Mouse (Mus musculus) heart, embryonic 10.5 days (tissue): ENCODE measurements around the gene Nek9. TPM values are rescaled to one million over a fixed set of nuclear protein-coding genes. Genes with fewer than 3 reads are reported as not detected.

Experiments
- DNase-seq: peaks from one replicate; pipeline ENCODE4 v3.0.0-alpha.2; 2017; ENCODE audit warnings: low spot score
- H3K27ac ChIP-seq: fragments of 300-500 bp; sonication (generic); 2 replicates; pipeline ENCODE4 v1.5.1; 2016; ENCODE audit warnings: mild to moderate bottlenecking
- H3K27me3 ChIP-seq: fragments of 300-500 bp; sonication (generic); 2 replicates; pipeline ENCODE4 v1.6.1; 2016; ENCODE audit warnings: mild to moderate bottlenecking; ENCODE audit not compliant: poor library complexity, insufficient read depth, severe bottlenecking
- H3K36me3 ChIP-seq: fragments of 300-500 bp; sonication (generic); 2 replicates; pipeline ENCODE4 v1.6.1; 2016; ENCODE audit warnings: mild to moderate bottlenecking, moderate library complexity
- H3K4me1 ChIP-seq: fragments of 300-500 bp; sonication (generic); 2 replicates; pipeline ENCODE4 v1.6.1; 2016; ENCODE audit warnings: mild to moderate bottlenecking
- H3K4me3 ChIP-seq: fragments of 300-500 bp; sonication (generic); 2 replicates; pipeline ENCODE4 v1.5.1; 2016; ENCODE audit warnings: mild to moderate bottlenecking, moderate library complexity
- H3K9me3 ChIP-seq: fragments of 300-500 bp; sonication (generic); 2 replicates; pipeline ENCODE4 v1.6.1; 2016; ENCODE audit warnings: mild to moderate bottlenecking, moderate library complexity
- WGBS: fragments of 180-500 bp; shearing (Covaris S2); methylation state at CpG from one replicate; pipeline ENCODE4 v1.1.7; 2016; 5-methylcytosine and 5-hydroxymethylcytosine counted together
- polyA plus RNA-seq: library from polyadenylated mRNA; unstranded; fragments of >200 nt; fragmentation: Nextera tagmentation; extraction: Ambion mirVana; gene quantifications from 2 replicates; pipeline ENCODE4 v1.2.1, GENCODE M21; 2016

Nek9 gene
- polyA plus RNA-seq, 1 experiment from 2014 or later = 24.3 TPM

DNA sequence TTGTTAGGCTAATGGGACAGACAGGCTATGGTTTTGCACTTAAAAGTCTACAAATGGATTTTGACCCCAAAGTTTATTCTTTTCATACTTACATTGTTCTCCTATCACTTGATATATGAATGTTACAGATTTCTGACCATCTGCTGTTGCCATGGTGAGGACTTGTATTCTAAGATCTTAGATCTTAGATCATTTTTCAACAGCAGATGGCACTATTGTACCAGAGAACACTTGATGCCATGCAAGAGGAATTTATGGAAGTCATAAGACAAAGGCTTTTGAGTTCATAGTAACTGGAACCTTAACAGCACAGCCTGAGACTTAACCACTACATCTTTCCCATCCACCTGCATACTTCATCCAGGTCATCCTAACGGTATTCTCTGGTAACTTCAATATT lies 2.0 kb upstream of the Nek9 start:
- no peak overlapping the region for H3K27ac ChIP-seq
- H3K27me3 ChIP-seq = no peaks in the 10 kb centered on the region
- no peak overlapping the region for H3K4me3 ChIP-seq
- no peaks in the 10 kb centered on the region for H3K9me3 ChIP-seq
- peaks cover 22% of the 10 kb centered on the region; the same call in 1 of the 2 replicates for H3K4me1 ChIP-seq
- peaks cover 30% of the 10 kb centered on the region for H3K36me3 ChIP-seq
- WGBS = 57% methylated on average over 1 of the region's 1 CpGs
- DNase-seq = no peak

DNA sequence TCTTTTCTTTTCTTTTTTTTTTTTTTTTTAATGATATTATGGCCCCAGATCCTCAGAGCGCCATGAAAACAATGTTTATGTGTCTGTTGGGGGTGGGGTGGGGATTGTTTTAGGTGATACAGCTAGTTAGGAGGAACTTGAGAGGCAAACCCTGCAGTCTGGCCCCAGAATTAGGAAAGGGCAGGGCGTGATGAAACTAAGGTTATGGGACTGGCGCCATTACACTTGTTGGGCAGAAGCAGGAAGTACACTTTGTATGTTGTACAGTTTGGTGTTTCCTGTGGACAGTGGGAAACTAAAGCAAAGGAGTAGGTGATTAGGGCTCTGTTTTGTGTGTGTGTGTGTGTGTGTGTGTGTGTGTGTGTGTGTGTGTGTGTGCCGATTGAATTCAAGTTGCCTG lies 785 bp upstream of the Nek9 start:
- no peak for DNase-seq
- Histone ChIP-seq H3K27ac (peak overlapping the region; percentile 99; the same call in 1 of the 2 replicates), H3K4me3 (peak overlapping the region; percentile 99), H3K4me1 (peaks cover 19% of the 10 kb centered on the region; the same call in 1 of the 2 replicates), H3K36me3 (peaks cover 39% of the 10 kb centered on the region), H3K9me3 (no peaks in the 10 kb centered on the region), H3K27me3 (no peaks in the 10 kb centered on the region)
- 45% methylated on average over 4 of the region's 4 CpGs for WGBS

DNA sequence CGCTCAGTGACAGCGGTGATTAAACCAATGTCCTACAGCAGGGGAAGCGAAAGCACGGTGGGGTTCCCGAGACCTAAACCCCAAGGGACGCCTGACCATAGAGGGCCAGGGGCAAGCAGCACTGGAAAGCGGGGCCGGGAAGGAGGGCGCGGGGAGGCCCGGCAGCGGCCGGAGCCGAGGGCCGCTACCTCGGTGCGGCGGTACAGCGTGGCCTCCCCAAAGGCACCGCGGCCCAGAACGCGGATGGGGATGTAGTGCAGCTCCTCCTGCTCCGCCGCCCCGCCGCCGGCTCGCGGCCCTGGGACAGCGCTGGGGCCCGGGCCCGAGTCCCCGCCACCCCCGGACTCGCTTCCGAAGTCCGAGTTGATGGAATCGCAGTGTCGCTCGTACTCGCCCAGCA lies 347 bp downstream of the Nek9 start:
- H3K36me3 ChIP-seq = peaks cover 39% of the 10 kb centered on the region
- H3K9me3 ChIP-seq = no peaks in the 10 kb centered on the region
- H3K27me3 ChIP-seq = no peaks in the 10 kb centered on the region
- peak overlapping the region; percentile 99 for H3K4me3 ChIP-seq
- DNase-seq = peak; percentile 77
- H3K27ac ChIP-seq = peak overlapping the region; percentile 99
- peaks cover 16% of the 10 kb centered on the region; the same call in 1 of the 2 replicates for H3K4me1 ChIP-seq
- under 1% methylated on average over 41 of the region's 42 CpGs for WGBS

DNA sequence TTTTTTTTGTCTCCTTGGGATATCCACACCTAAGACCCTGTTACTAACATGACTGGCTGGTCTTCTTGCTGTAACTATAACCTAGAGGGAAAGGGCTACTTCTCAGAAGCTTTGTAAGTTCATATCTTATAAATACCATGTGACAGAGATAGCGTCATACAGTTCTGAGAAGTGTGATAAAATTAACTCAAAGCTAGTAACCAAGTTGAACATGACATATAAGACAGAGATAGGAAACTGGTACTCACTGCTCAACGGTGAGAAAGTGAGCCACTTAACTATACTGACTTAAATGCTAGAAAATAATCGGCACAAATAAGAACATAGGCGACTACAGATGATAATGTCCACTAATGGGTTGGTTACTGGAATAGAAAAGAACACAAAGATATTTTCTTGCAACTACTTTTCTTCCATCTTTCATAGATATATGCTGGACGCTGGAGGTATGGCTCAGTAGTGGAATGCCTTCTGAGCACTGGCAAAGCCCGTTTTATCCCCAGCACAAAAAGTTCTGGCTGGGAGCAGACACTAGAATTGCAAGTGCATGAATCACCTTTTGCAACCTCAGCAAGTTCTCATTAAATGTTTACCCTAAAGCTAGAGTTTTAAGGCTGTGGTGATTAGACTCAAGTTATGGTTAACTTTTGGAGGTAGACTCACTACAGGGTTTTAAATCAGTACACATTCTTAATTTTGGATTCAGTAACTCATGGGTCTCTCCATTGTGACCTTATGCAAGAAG lies 1.4 kb downstream of the Nek9 start:
- peaks cover 41% of the 10 kb centered on the region for H3K36me3 ChIP-seq
- WGBS = 74% methylated on average over 6 of the region's 6 CpGs
- H3K4me3 ChIP-seq = peak overlapping the region; percentile 99
- no peak for DNase-seq
- no peaks in the 10 kb centered on the region for H3K27me3 ChIP-seq
- peaks cover 16% of the 10 kb centered on the region; the same call in 1 of the 2 replicates for H3K4me1 ChIP-seq
- H3K9me3 ChIP-seq = no peaks in the 10 kb centered on the region
- H3K27ac ChIP-seq = no peak overlapping the region

DNA sequence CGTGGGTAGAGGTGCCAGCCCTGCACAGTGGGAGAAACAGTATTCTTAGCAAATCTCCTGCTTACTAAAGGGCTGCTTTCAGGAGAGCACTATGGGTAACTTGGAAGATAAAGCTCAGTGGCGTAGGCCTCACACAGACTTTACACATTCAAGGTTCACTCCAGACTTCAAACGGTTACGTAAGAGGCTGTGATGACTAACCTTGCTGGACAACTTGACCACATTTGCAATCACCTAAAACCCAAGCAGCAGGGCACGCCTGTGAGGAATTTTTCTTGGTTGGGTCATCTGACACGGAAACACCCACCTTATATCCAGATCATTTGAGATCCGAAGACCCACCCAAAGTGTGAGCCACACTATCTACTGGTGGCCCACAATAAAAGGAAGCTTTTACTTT lies 9.0 kb downstream of the Nek9 start:
- no peak for DNase-seq
- Histone ChIP-seq H3K36me3 (peaks cover 78% of the 10 kb centered on the region), H3K4me1 (no peaks in the 10 kb centered on the region), H3K4me3 (no peak overlapping the region), H3K27me3 (no peaks in the 10 kb centered on the region), H3K27ac (no peak overlapping the region), H3K9me3 (no peaks in the 10 kb centered on the region)
- WGBS = 91% methylated on average over 7 of the region's 7 CpGs

DNA sequence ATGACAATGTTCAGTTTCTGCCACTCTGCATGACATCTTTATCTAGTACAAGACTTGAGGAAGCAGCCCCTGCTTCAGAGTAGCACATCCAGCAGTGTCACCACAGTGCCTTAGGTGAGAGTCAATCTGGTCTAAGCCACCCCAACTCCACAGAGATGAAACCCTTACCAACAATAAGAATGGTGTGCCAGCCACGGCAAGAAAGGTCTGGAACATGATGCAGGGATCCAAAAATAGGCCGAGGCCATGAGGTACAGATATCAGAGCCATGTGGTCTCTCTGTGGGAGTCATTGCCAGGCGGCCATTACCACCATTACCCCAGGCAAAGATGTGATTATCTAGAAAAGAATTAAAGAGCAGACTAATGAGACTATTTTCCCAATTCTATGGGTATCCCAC lies 30.5 kb downstream of the Nek9 start:
- WGBS = 66% methylated on average over 3 of the region's 3 CpGs
- peaks cover 6% of the 10 kb centered on the region; the same call in 1 of the 2 replicates for H3K4me1 ChIP-seq
- no peak overlapping the region for H3K27ac ChIP-seq
- peak; percentile 55 for DNase-seq
- H3K4me3 ChIP-seq = no peak overlapping the region
- H3K27me3 ChIP-seq = no peaks in the 10 kb centered on the region
- no peaks in the 10 kb centered on the region for H3K9me3 ChIP-seq
- H3K36me3 ChIP-seq = peaks cover 98% of the 10 kb centered on the region

DNA sequence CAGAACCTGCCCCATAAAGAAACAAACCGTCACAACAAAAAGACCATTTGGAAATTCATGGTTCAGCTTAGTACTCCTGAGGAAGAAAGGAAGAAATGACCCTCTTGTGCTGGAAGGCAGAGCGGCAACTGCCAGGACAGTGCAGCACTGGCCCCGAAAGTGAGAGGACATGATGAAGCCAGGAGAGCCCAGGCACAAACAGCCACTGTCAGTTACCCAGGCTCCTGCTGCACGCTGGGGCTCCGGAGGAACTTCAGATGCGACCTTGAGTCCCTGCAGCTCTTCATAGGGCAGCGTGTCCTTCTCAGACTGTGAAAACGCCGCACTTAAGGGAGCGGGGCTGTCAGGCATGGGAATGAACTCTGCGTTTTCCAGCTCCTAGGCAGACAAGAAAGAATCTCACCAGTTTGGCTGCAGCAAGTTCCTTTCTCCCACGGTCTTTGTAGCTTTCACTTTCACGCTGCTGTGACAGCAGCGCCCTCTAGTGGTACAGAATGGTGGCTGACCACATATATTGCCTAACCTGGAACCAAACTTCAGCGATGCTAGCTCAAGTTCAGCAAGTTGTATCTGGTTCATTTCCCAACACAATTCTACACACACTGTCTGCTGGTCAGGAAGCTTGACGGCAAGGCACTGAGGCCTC lies 33.8 kb downstream of the Nek9 start:
- Histone ChIP-seq H3K4me3 (peak overlapping the region; percentile 30; the same call in 1 of the 2 replicates), H3K27me3 (no peaks in the 10 kb centered on the region), H3K9me3 (no peaks in the 10 kb centered on the region), H3K4me1 (peaks cover 6% of the 10 kb centered on the region; the same call in 1 of the 2 replicates), H3K27ac (peak overlapping the region; percentile 47; the same call in 1 of the 2 replicates), H3K36me3 (peaks cover 98% of the 10 kb centered on the region)
- 44% methylated on average over 16 of the region's 16 CpGs for WGBS
- DNase-seq = peak; percentile 84

DNA sequence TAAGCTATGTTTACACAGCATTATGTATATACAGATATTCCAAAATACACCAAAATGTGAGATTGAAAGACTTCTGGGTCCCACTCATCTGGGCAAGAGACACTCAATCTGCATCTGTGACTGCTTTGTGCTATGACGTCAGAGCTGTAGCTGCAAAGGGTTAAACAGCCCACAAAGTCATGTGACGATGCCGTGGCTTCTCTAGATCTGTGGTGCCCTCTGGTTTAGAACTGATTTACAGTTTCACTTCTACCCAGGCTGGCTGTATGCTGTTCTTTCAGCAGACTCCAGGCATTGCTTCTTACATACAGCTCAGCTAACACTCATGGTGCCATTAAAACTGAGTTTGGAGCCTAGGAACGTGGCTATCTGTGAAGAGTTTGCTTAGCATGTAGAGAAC lies 34.4 kb downstream of the Nek9 start:
- no peak for DNase-seq
- WGBS = 82% methylated on average over 4 of the region's 4 CpGs
- Histone ChIP-seq H3K4me1 (peaks cover 6% of the 10 kb centered on the region; the same call in 1 of the 2 replicates), H3K27ac (no peak overlapping the region), H3K9me3 (no peaks in the 10 kb centered on the region), H3K36me3 (peaks cover 98% of the 10 kb centered on the region), H3K27me3 (no peaks in the 10 kb centered on the region), H3K4me3 (no peak overlapping the region)

DNA sequence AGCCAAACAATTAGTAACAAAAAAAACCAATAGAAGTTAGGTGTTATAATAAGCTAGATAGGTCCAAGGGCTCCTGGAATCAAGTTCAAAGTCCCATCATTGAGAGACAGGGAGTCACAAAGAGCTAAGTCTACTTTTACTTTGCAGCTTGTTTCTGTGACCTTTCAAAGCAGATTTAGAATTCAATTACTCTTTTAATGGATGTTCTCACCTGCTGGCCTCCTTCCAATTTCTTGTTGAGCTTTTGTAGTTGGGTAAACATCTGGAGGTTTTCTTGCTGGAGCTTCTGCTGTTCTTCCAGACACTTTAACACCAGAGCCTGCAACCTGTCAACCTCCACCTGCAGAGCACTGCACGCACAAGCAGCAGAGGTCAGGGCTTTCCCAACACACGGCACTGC lies 35.9 kb downstream of the Nek9 start:
- Histone ChIP-seq H3K36me3 (peaks cover 92% of the 10 kb centered on the region), H3K27me3 (no peaks in the 10 kb centered on the region), H3K4me1 (peaks cover 6% of the 10 kb centered on the region; the same call in 1 of the 2 replicates), H3K4me3 (no peak overlapping the region), H3K27ac (no peak overlapping the region), H3K9me3 (no peaks in the 10 kb centered on the region)
- 61% methylated on average over 2 of the region's 2 CpGs for WGBS
- DNase-seq = no peak

DNA sequence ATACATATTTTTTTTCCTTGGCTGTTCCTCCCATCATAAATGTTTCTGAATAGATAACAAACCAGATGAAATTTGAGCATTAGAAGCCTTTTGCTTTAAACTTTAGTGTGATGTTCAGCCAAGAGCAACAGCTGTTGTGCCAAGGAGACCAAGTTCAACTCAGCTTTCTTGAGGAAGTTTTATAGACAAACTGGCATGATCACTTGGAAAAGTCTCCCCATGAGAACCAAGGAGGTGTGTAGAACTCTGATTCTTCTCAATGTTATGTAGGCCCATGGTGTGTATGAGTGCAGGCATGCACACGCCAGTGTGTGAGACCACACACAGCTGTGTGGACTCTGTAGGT lies 40.4 kb downstream of the Nek9 start:
- WGBS = 91% methylated on average over 1 of the region's 1 CpGs
- no peak overlapping the region for H3K27ac ChIP-seq
- DNase-seq = no peak
- H3K4me3 ChIP-seq = no peak overlapping the region
- H3K27me3 ChIP-seq = no peaks in the 10 kb centered on the region
- H3K36me3 ChIP-seq = peaks cover 50% of the 10 kb centered on the region
- 0 out of 2 replicates have a peak, but pooled peaks cover 6% of the 10 kb centered on the region for H3K9me3 ChIP-seq
- 0 out of 2 replicates have a peak, but pooled peaks cover 5% of the 10 kb centered on the region for H3K4me1 ChIP-seq

DNA sequence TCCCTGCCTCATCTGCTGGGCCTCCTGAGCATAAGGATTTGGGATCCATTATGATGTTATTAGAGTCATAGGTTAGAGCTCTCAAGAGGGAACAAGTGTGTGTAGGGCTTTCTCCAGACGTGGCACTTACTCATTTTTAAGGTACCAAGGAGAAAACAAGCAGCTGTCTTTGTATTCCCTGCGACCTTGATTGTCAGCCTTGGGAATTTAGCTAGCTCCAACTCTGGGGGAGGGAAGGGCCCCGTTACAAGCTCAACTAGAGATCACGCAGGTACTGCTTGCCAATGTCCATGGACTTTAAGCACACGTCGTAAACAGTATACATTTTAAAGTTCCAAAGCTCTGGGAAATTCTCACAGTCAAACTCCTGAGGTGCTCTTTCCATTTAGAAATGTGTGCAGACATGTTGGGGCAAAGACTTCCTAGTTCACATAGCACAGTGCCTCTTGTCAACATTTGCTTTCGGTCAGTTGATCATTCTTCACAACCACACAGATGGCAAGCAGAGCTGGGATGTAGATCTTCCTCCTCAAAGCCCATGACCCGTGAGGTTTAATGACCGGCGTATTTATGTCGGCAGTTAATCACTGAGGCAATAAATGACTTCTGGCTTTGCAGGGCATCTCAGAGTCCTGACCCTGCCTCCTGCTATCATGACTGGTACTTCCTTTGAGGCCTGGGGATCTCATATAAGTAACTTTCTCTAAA lies 40.9 kb downstream of the Nek9 start:
- Histone ChIP-seq H3K36me3 (peaks cover 47% of the 10 kb centered on the region), H3K4me1 (0 out of 2 replicates have a peak, but pooled peaks cover 5% of the 10 kb centered on the region), H3K9me3 (0 out of 2 replicates have a peak, but pooled peaks cover 6% of the 10 kb centered on the region), H3K27me3 (no peaks in the 10 kb centered on the region), H3K27ac (no peak overlapping the region), H3K4me3 (no peak overlapping the region)
- 86% methylated on average over 11 of the region's 11 CpGs for WGBS
- DNase-seq = peak; percentile 51

DNA sequence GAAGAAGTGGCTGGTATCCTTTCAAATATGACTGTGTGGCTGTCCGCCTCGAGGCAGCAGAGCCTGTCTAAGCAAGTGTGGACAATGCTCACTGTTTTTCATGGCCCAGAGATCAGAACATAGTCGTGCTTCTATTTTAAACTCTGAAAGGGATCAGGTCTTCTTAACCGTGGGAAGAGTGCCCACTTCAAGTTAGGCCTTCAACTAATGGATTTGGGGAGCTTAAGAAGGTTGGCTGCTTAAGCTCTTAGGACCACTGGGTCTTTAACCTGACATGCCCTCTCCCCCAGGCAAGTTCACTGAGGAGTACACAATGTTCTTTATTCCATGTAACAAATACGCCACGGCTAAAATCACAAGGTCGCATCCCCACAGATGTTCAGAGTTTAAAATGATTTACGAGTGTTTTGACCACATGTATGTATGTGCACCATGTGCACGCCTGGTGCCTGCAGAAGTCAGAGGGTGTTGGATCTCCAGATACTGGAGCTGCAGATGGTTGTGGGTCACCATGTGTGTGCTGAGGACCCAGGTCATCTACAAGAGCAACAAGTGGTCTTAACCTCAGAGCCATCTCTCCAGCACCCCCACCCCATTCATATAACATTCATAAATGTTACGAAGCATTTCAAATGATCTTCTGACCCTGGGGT lies 41.7 kb downstream of the Nek9 start:
- no peak for DNase-seq
- Histone ChIP-seq H3K36me3 (peaks cover 40% of the 10 kb centered on the region), H3K9me3 (0 out of 2 replicates have a peak, but pooled peaks cover 6% of the 10 kb centered on the region), H3K4me1 (peaks cover 7% of the 10 kb centered on the region; the same call in 1 of the 2 replicates), H3K27me3 (no peaks in the 10 kb centered on the region), H3K27ac (no peak overlapping the region), H3K4me3 (no peak overlapping the region)
- 80% methylated on average over 10 of the region's 10 CpGs for WGBS
